Mouse (Mus musculus): Measurements from ENCODE around the gene Grik4.

Gene Grik4

GRCm38 (mm10) chr9:42850063-42850462 lies 94.2 kb downstream of the Grik4 start:
- TF ChIP-seq GATA4 (IDR thresholded peaks at IDR 0.05; ENCODE audit: insufficient replicate concordance, low read length) = no peak

- no peak for TF ChIP-seq GATA4 (IDR thresholded peaks at IDR 0.05; ENCODE audit: insufficient replicate concordance, low read length)
These were observed 96.2 kb downstream of the Grik4 start for GRCm38 (mm10) chr9:42848061-42848460.

- no peak for TF ChIP-seq GATA4 (IDR thresholded peaks at IDR 0.05; ENCODE audit: insufficient replicate concordance, low read length)
These were observed 97.4 kb downstream of the Grik4 start for GRCm38 (mm10) chr9:42846676-42847425.

- TF ChIP-seq GATA4 (IDR thresholded peaks at IDR 0.05; ENCODE audit: insufficient replicate concordance, low read length) = no peak
These were observed 98.2 kb downstream of the Grik4 start for GRCm38 (mm10) chr9:42846139-42846538.

GRCm38 (mm10) chr9:42844301-42844700 lies 100.0 kb downstream of the Grik4 start:
- TF ChIP-seq GATA4 (IDR thresholded peaks at IDR 0.05; ENCODE audit: insufficient replicate concordance, low read length) = no peak

- no peak for TF ChIP-seq GATA4 (IDR thresholded peaks at IDR 0.05; ENCODE audit: insufficient replicate concordance, low read length)
These were observed 106.0 kb downstream of the Grik4 start for GRCm38 (mm10) chr9:42838299-42838698.

- TF ChIP-seq GATA4 (IDR thresholded peaks at IDR 0.05; ENCODE audit: insufficient replicate concordance, low read length) = no peak
These were observed 106.8 kb downstream of the Grik4 start for GRCm38 (mm10) chr9:42837498-42837897.

- TF ChIP-seq GATA4 (IDR thresholded peaks at IDR 0.05; ENCODE audit: insufficient replicate concordance, low read length) = no peak
These were observed 112.7 kb downstream of the Grik4 start for GRCm38 (mm10) chr9:42831558-42831957.

- no peak for TF ChIP-seq GATA4 (IDR thresholded peaks at IDR 0.05; ENCODE audit: insufficient replicate concordance, low read length)
These were observed 125.0 kb downstream of the Grik4 start for GRCm38 (mm10) chr9:42819247-42819646.

- no peak for TF ChIP-seq GATA4 (IDR thresholded peaks at IDR 0.05; ENCODE audit: insufficient replicate concordance, low read length)
These were observed 127.5 kb downstream of the Grik4 start for GRCm38 (mm10) chr9:42816815-42817214.

GRCm38 (mm10) chr9:42809146-42809545 lies 135.1 kb downstream of the Grik4 start:
- no peak for TF ChIP-seq GATA4 (IDR thresholded peaks at IDR 0.05; ENCODE audit: insufficient replicate concordance, low read length)

- no peak for TF ChIP-seq GATA4 (IDR thresholded peaks at IDR 0.05; ENCODE audit: insufficient replicate concordance, low read length)
These were observed 135.9 kb downstream of the Grik4 start for GRCm38 (mm10) chr9:42808394-42808793.

- TF ChIP-seq GATA4 (IDR thresholded peaks at IDR 0.05; ENCODE audit: insufficient replicate concordance, low read length) = no peak
These were observed 141.2 kb downstream of the Grik4 start for GRCm38 (mm10) chr9:42803061-42803491.

GRCm38 (mm10) chr9:42801929-42802328 lies 142.4 kb downstream of the Grik4 start:
- no peak for TF ChIP-seq GATA4 (IDR thresholded peaks at IDR 0.05; ENCODE audit: insufficient replicate concordance, low read length)

GRCm38 (mm10) chr9:42800138-42800537 lies 144.2 kb downstream of the Grik4 start:
- TF ChIP-seq GATA4 (IDR thresholded peaks at IDR 0.05; ENCODE audit: insufficient replicate concordance, low read length) = no peak

GRCm38 (mm10) chr9:42799694-42800093 lies 144.6 kb downstream of the Grik4 start:
- TF ChIP-seq GATA4 (IDR thresholded peaks at IDR 0.05; ENCODE audit: insufficient replicate concordance, low read length) = no peak

GRCm38 (mm10) chr9:42799242-42799641 lies 145.1 kb downstream of the Grik4 start:
- no peak; the same call in 1 of the 2 replicates for TF ChIP-seq GATA4 (IDR thresholded peaks at IDR 0.05; ENCODE audit: insufficient replicate concordance, low read length)

Data from liver, adult (tissue).